Mouse (Mus musculus) cerebellum, adult (tissue): Measurements from ENCODE around the gene Slc48a1.

Experiments
- ATAC-seq: cut with Nextera tagmentation; 2 replicates; pipeline ENCODE4 v1.9.2; 2017; ENCODE audit warnings: mild to moderate bottlenecking, moderate library complexity, mixed read lengths; ENCODE audit not compliant: insufficient number of reproducible peaks, low FRiP score, low TSS enrichment

Gene Slc48a1

GRCm38 (mm10) chr15:97837491-97838061 lies 59.3 kb downstream of the Slc48a1 start:
- ATAC-seq = no peak

- ATAC-seq = no peak
Measured at GRCm38 (mm10) chr15:97838395-97838794, 60.1 kb downstream of the Slc48a1 start.

GRCm38 (mm10) chr15:97839012-97839411 lies 60.7 kb downstream of the Slc48a1 start:
- ATAC-seq = no peak

- ATAC-seq = no peak
Measured at GRCm38 (mm10) chr15:97839473-97839872, 61.2 kb downstream of the Slc48a1 start.

- no peak for ATAC-seq
Measured at GRCm38 (mm10) chr15:97839991-97840455, 61.7 kb downstream of the Slc48a1 start.

GRCm38 (mm10) chr15:97840781-97841180 lies 62.5 kb downstream of the Slc48a1 start:
- ATAC-seq = no peak

GRCm38 (mm10) chr15:97841383-97841782 lies 63.1 kb downstream of the Slc48a1 start:
- ATAC-seq = no peak

- no peak for ATAC-seq
Measured at GRCm38 (mm10) chr15:97842058-97842457, 63.7 kb downstream of the Slc48a1 start.
